Mouse (Mus musculus) lung, adult 2 months (tissue): Measurements from ENCODE around the gene Sobp.

Source experiments
- CTCF ChIP-seq: fragments of 200-500 bp; IDR thresholded peaks from 2 replicates; pipeline ENCODE4 v1.5.1; 2011; ENCODE audit warnings: mild to moderate bottlenecking, low read length, control low read depth; ENCODE audit not compliant: insufficient read depth
- POLR2A ChIP-seq: fragments of 200-500 bp; IDR thresholded peaks from 2 replicates; pipeline ENCODE4 v1.6.1; 2011; ENCODE audit warnings: low read depth, mild to moderate bottlenecking, control low read depth, low read length, borderline replicate concordance; ENCODE audit errors: extremely low read depth

DNA sequence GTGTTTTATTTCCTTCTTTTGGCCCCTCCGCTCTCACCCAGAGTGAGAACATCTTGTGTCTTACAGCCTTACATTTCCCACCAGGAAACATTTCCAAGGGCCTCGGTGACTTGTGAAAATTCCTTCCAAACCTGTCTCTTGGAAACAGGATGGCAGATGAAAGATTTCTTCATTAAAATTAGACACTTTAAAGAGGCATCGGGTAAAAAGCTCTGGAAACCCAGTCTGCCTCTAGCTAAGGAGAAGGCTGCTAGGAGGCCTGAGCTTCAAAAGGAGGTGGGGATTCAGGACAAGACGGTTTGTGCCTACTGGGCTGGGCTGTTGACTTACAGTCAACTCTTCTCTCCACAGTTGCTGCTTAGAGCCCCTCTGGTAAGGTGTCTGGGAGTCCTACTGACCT is 200.8 kb downstream of the Sobp start:
- TF ChIP-seq CTCF: no peak
- TF ChIP-seq POLR2A: no peak
